Mouse (Mus musculus) bone marrow, adult 2 months (tissue): Measurements from ENCODE around the gene Zfp28. TPM values are rescaled to one million over a fixed set of nuclear protein-coding genes. Genes with fewer than 3 reads are reported as not detected.
A peak's percentile ranks its signal among the peaks of the same experiment; 100 is the strongest.

Experiments used
- H3K27ac ChIP-seq: fragments of 200-500 bp; 2 replicates; pipeline ENCODE4 v1.5.1; 2012; ENCODE audit warnings: low read depth, mild to moderate bottlenecking, control low read depth, inconsistent platforms, low read length; ENCODE audit not compliant: control insufficient read depth, poor library complexity, insufficient read depth
- H3K4me1 ChIP-seq: fragments of 200-500 bp; 2 replicates; pipeline ENCODE4 v1.6.1; 2011; ENCODE audit warnings: low read length; ENCODE audit not compliant: control insufficient read depth, insufficient read depth
- H3K4me3 ChIP-seq: fragments of 200-500 bp; replicated peaks from 2 replicates; pipeline ENCODE3; 2011; ENCODE audit warnings: mild to moderate bottlenecking, low read depth, low read length, control low read depth; ENCODE audit not compliant: control insufficient read depth
- CTCF ChIP-seq: fragments of 200-500 bp; IDR thresholded peaks from 2 replicates; pipeline ENCODE4 v1.5.1; 2011; ENCODE audit warnings: low read length, control low read depth; ENCODE audit not compliant: control insufficient read depth, insufficient read depth
- POLR2A ChIP-seq: fragments of 200-500 bp; IDR thresholded peaks from 2 replicates; pipeline ENCODE4 v1.6.1; 2011; ENCODE audit warnings: low read depth, mild to moderate bottlenecking, control low read depth, low read length, borderline replicate concordance; ENCODE audit not compliant: control insufficient read depth
- WGBS: fragments of 180-500 bp; shearing (Covaris S2); methylation state at CpG from one replicate; pipeline ENCODE4 v1.1.7; 2018; 5-methylcytosine and 5-hydroxymethylcytosine counted together
- polyA plus RNA-seq: library from polyadenylated mRNA; stranded (reverse); fragments of >200 nt; gene quantifications from 2 replicates; pipeline ENCODE4 v1.2.4, GENCODE M21; 2011; ENCODE audit warnings: low replicate concordance; ENCODE audit not compliant: missing spikeins, insufficient read depth, insufficient read length

Gene Zfp28
- polyA plus RNA-seq = 1.2 and 3.0 TPM in 2 replicates

- peaks cover 2% of the 10 kb centered on the region for H3K4me1 ChIP-seq
- H3K27ac ChIP-seq = no peak within 1 kb of the TSS
- TF ChIP-seq CTCF (peak; percentile 14; the same call in 1 of the 2 replicates), POLR2A (peak; percentile 29; the same call in 1 of the 2 replicates)
- under 1% methylated on average over 28 of the region's 28 CpGs for WGBS
- peak within 1 kb of the TSS; percentile 72 for H3K4me3 ChIP-seq
These were observed at the start of gene Zfp28 for GRCm38 (mm10) chr7:6383044-6383455. Gene Zfp28, plus strand, starts transcription at chr7:6383295.

DNA sequence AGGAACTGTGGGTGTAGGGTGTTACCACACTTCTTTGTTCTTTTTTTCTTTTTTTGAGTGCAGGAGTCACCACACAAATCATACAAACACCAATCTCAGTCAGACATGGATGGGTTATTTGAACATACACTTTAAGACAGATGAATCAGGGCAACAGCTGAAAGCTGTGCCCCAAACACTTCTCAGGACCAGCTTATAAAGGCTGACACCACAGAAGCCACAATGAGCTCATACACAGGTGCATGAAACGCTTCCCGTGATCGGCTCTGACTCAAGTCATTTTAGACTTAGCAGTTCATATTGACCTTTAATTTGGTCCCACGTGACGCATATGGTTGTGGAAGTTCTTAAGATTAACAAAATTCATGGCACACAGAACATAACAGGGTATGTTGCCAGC, 43.2 kb upstream of the Zfp28 start:
- no peak for TF ChIP-seq CTCF
- no peak for TF ChIP-seq POLR2A
- Histone ChIP-seq H3K27ac (no peak overlapping the region), H3K4me1 (no peaks in the 10 kb centered on the region), H3K4me3 (no peak overlapping the region)
- 79% methylated on average over 5 of the region's 5 CpGs for WGBS

GRCm38 (mm10) chr7:6343501-6344071, 39.5 kb upstream of the Zfp28 start, which contains the start of gene Gm3854:
Gene Gm3854, plus strand, starts transcription at chr7:6343759.
- no peaks in the 10 kb centered on the region for H3K4me1 ChIP-seq
- no peak within 1 kb of the TSS for H3K27ac ChIP-seq
- peak within 1 kb of the TSS; percentile 64 for H3K4me3 ChIP-seq
- 1% methylated on average over 26 of the region's 26 CpGs for WGBS
- no peak for TF ChIP-seq POLR2A
- TF ChIP-seq CTCF = no peak

- TF ChIP-seq CTCF (no peak), POLR2A (no peak)
- 42% methylated on average over 10 of the region's 10 CpGs for WGBS
- no peak overlapping the region for H3K4me3 ChIP-seq
- no peaks in the 10 kb centered on the region for H3K4me1 ChIP-seq
- H3K27ac ChIP-seq = no peak overlapping the region
These were observed 39.0 kb upstream of the Zfp28 start for GRCm38 (mm10) chr7:6344124-6344523.

- H3K4me1 ChIP-seq = no peaks in the 10 kb centered on the region; the same call in 1 of the 2 replicates
- TF ChIP-seq POLR2A (no peak), CTCF (no peak)
- 60% methylated on average over 2 of the region's 2 CpGs for WGBS
These were observed 25.0 kb upstream of the Zfp28 start for GRCm38 (mm10) chr7:6358121-6358520.

GRCm38 (mm10) chr7:6358937-6359590, 24.0 kb upstream of the Zfp28 start:
- no peak overlapping the region for H3K27ac ChIP-seq
- H3K4me3 ChIP-seq = no peak overlapping the region
- TF ChIP-seq CTCF (0 out of 2 replicates have a peak, but pooled peaks have one; percentile 6), POLR2A (no peak)
- WGBS = 57% methylated on average over 10 of the region's 10 CpGs
- H3K4me1 ChIP-seq = no peaks in the 10 kb centered on the region; the same call in 1 of the 2 replicates

More at GRCm38 (mm10) chr7:6358121-6358520, 25.0 kb upstream of the Zfp28 start:
- Histone ChIP-seq H3K27ac (no peak overlapping the region), H3K4me3 (no peak overlapping the region)

GRCm38 (mm10) chr7:6360477-6361060, 22.5 kb upstream of the Zfp28 start:
- Histone ChIP-seq H3K4me3 (no peak overlapping the region), H3K27ac (no peak overlapping the region), H3K4me1 (no peaks in the 10 kb centered on the region; the same call in 1 of the 2 replicates)
- TF ChIP-seq POLR2A (no peak), CTCF (no peak)
- 40% methylated on average over 9 of the region's 9 CpGs for WGBS

DNA sequence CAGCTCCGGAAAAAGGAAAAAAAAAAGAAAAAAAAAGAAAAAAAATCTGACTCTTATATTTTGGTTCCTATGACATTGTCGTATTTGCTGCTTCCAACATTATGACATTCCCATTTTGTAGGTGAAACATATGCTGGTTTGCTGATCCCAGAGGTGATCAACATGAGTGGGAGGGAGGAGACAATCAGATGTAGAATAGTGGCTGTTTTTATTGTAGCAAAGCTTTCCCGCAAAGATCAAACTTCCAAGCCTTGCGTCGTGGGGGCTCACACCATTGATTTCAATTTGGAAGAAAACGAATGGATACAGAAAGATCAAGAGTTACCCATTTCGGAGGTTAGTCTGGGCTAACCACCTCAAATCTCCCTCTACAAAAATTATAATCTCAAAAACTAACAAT, 21.3 kb upstream of the Zfp28 start:
- no peak overlapping the region for H3K4me3 ChIP-seq
- WGBS = 26% methylated on average over 7 of the region's 7 CpGs
- TF ChIP-seq CTCF = no peak
- no peak for TF ChIP-seq POLR2A
- H3K27ac ChIP-seq = no peak overlapping the region
- H3K4me1 ChIP-seq = no peaks in the 10 kb centered on the region; the same call in 1 of the 2 replicates
